Mouse (Mus musculus): ENCODE results near the gene Snai3.
A peak's percentile ranks its signal among the peaks of the same experiment; 100 is the strongest.

Gene Snai3

DNA sequence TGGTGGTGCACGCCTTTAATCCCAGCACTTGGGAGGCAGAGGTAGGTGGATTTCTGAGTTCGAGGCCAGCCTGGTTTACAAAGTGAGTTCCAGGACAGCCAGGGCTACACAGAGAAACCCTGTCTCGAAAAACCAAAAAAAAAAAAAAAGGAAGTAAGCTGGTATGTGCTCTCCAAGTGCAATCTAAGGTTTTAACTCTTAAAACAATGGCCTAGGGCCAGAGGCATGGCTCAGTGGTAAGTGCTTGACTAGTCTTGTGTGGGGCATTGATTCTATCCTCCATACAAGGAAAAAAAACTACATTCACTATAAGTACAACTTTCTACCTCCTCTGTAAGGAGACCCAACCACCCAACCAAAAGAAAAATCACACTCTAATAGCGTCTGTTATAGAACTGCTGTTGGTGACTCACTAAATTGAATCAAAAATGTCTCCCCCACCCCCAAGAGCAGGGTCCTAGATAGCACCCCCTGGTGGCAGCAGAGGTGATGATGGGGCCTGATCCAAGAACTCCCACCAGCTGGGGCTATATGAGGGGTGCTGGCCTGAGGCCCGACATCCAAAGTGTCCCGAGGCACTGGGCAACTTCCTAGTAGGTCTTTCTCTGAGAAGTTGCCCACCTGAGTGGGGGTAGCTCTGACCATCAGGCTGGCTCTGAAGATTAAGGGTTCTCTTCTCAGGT is 1.2 kb downstream of the Snai3 start:
- DNase-seq = no peak

GRCm38 (mm10) chr8:122457171-122457570 is 3.4 kb downstream of the Snai3 start:
- DNase-seq = no peak

- DNase-seq = no peak
These were observed 6.1 kb downstream of the Snai3 start for GRCm38 (mm10) chr8:122454409-122454808.

- DNase-seq = peak; percentile 97
These were observed 8.4 kb downstream of the Snai3 start for GRCm38 (mm10) chr8:122452154-122452553.

GRCm38 (mm10) chr8:122451161-122451703 is 9.3 kb downstream of the Snai3 start:
- peak; percentile 98 for DNase-seq

GRCm38 (mm10) chr8:122445203-122445602 is 15.3 kb downstream of the Snai3 start:
- no peak for DNase-seq

DNA sequence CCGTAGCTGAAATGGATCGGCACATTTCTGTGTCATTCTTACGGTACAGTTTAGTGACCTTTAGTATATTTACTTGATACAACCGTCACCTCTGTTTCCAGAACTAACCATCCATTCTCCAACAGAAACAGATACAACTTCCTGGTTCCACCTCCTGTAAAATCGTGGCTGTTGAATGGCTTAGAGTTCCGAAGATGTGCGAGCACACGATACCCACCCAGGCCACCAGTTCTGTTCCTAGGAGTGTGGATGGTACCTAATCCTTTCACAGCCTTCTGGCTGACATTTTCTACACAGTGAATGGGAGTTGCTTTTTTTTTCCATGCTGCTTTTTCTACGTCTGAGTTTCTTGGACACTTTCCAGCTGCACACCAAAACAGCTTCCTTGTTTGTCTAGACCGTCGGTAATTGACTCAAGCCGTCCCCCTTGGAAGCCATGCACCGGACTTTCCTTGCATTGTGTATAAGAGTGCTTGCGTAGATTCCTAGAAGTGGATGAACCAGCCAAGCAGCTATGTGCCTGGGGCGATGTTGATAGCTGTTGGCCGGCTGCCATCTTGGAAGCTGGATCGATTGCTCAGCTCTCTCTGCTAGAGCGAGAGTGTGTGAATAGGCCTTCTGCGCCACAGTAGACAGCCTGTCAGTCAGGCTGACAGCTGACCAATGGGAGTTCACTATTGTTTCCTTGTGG is 16.3 kb downstream of the Snai3 start:
- DNase-seq = peak; percentile 99

DNA sequence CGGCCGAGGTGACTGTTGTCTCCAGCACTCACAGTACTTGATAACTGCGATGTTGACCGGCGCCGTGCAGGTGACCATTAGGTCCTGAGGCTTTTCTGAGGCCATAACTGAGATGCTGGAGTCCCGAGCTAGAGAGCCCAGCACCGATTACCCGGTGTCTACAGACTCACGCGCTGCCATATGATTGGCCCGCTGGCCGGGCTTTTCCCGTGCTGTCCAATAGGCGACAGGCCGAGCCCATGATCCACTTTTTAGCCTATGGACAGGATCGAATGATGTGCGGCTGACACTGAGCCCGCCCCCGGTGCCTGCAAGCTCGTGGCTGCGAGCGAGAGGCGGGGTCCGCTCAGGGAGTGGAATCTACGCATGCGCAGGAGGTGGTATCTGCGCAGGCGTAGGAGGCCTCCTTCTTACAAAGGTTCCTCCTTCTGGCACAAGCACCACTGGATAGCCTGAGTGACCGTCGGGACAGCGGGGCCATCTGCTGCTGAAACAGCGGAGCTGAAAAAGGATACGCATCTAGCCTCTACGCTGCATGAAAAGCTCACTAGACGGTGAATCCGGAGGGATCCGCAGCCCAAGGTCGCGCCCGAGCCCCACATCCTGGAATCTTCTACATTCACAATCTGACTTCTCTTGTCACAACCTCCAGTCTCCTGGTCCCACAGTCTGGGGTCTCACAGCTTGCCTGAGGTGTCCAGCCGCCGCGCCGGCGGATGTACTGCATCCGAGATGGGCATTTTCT is 17.1 kb downstream of the Snai3 start, which contains the start of gene Mvd:
Mvd (minus strand) TSS at position 161 of the 745 bp plus-strand sequence.
- DNase-seq = peak; percentile 100

GRCm38 (mm10) chr8:122442781-122443180 is 17.8 kb downstream of the Snai3 start:
- no peak for DNase-seq

DNA sequence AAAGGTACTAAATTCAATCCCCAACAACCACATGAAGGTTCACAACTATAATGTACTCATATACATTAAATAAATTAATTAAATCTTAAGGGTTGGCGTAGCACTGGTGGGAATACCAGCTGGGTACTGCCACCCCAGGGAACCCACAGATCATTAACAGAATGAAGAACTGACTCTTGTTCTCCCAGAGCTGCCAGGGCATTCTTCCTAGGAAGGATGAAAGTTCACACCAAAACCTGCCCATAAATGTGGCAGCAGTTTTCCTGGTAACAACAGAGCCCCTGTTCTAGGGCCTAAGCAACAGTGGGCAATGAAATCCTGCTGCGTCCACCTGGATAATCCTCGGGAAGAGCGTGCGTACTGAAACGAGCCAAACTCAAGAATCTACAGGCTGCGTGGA is 18.2 kb downstream of the Snai3 start:
- DNase-seq = no peak

DNA sequence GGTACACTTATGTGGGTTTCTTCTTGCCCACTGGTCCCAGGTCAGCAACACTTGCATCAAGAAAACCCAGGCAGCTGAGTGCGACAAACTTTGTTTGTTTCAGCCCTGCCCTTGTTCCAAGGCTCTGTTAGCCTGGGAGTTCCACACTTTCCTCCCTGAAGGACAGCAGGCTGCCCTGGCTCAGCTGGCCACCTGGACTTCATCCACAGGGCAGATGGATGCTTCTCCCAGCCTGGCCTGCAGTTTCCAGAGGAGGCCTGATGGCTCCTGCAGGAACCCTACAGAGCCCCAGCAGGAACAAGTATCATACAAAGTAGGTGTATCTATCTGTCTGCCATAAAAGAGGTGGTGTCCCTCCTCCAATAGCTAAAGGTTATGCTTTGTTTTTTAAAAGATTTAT is 19.2 kb downstream of the Snai3 start:
- no peak for DNase-seq

DNA sequence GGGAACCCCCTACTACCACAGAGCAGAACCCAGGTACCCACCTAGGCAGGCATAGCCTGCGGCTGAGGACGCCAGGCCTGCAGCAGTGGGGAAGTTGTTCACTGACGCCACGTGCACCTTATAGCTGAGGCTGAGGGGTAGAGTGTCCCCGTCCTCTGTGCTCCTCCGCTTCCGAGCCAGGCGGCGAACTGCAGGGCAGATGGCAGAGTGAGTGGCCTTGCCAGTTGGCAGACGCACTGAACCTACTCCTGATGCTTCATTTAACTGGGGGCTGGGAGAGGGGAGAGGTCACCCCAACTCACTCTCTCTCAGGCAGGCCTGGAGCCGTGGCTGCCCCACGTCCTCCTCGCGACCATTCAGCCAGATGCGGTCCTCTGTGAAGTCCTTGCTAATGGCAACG is 21.2 kb downstream of the Snai3 start:
- no peak for DNase-seq

GRCm38 (mm10) chr8:122437708-122438331 is 22.7 kb downstream of the Snai3 start:
- DNase-seq = peak; percentile 91

- DNase-seq = no peak
These were observed 23.9 kb downstream of the Snai3 start for GRCm38 (mm10) chr8:122436586-122437125.

DNA sequence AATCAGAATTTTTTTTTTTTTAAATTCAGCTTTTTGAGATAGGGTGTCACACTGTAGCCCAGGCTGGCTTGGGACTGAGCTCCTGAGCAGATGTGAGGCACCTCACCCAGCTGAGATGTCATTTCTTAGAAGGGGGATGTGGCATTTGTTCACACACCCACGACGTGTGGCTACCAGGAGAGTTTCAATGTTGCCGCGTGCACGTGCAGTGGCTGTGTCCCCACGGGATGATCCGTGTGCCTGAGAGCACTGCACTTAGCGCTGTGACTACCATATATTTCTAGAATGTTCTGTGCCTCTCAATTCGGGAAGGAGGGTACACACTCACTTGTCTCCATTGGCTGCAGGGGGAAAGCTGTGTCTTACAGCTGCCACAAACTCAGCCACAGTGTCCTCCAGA is 24.4 kb downstream of the Snai3 start:
- no peak for DNase-seq

DNA sequence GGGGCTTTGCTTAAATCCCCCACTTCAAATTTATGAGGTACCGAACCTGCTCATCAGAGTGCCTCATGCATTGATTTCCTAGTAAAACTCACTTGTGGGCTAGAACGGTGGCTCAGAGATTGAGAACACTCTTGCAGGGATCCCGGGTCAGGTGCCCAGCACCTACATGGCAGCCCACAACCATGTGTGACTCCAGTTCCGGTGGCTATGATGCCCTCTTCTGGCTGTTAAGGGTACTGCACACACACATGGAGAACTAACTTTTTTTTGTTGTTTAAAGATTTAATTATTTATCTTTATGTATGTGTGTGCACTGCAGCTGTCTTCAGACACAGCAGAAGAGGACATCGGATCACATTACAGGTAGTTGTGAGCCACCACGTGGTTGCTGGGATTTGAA is 25.2 kb downstream of the Snai3 start:
- DNase-seq = no peak

- DNase-seq = peak; percentile 93
These were observed 27.1 kb downstream of the Snai3 start for GRCm38 (mm10) chr8:122433269-122433905.

GRCm38 (mm10) chr8:122432443-122433268 is 27.9 kb downstream of the Snai3 start, which contains the start of gene Cyba:
Gene Cyba, minus strand, starts transcription at chr8:122432930.
- peak; percentile 99 for DNase-seq

GRCm38 (mm10) chr8:122431694-122432442 is 28.7 kb downstream of the Snai3 start:
- peak; percentile 94 for DNase-seq

DNA sequence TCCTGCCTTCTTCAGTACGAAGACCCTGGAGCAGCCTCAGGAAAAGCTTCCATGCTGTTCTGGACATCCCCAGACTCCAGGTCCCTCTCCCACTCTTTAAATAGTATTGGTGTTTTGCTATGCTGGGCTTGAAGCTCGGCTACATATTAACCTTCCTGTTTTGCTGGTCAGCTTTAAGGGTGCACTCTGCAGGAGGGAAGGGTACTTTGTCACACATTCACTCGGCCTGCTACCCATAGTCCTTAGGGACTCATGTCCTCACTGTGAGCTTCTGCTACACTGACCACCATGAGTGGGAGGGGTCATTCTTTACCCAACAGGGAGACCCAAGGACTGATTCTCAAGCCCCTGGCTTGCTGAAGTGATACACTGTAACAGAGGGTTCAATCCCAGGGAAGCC is 29.9 kb downstream of the Snai3 start:
- DNase-seq = no peak

Measured in heart, adult 11 months (tissue).